In genomic region chr11:59511558-59511957, GRCm38 (mm10) we compare ENCODE assay signal across 26 mouse cellular contexts. TPM values are rescaled to one million over a fixed set of nuclear protein-coding genes. Genes with fewer than 3 reads are reported as not detected.
A peak's percentile ranks its signal among the peaks of the same experiment; 100 is the strongest.
DNase-seq lines count a peak whose midpoint lies in the region; ATAC-seq and TF ChIP-seq lines count a peak whose summit lies in the region.
"Had no signal": no experiment of that assay in that cellular context is flagged by ENCODE, and none has a peak within 500 bp of the region (broad histone marks: within the 10 kb centered on the region; RNA-seq: fewer than 3 reads in every experiment).

No protein-coding gene starts in this region.

- no peak for TF ChIP-seq POLR2A in ES-Bruce4 (IDR thresholded peaks at IDR 0.05; ENCODE audit: insufficient read depth, low read length)

- in situ Hi-C loops in ES-E14 (cut with MboI; ENCODE audit: low sequenced_read_pairs in 2 of 2, unreplicated experiment in 2 of 2): no loop called here

- no peak overlapping the region for H3K4me2 ChIP-seq in kidney, embryonic 15.5 days
- H3K4me2 ChIP-seq: embryonic facial prominence, embryonic 13.5 days; embryonic facial prominence, embryonic 15.5 days; forebrain, embryonic 12.5 days had no signal

- H3K4me3 ChIP-seq in ES-Bruce4 (ENCODE audit: low read depth, low read length) (no peak overlapping the region), ES-E14 (ENCODE audit: insufficient read depth in 1 of 2, low read depth in 1 of 2, low read length in 2 of 2, poor library complexity in 1 of 2, severe bottlenecking in 1 of 2) (no peak overlapping the region)
- no peak overlapping the region for H3K4me3 ChIP-seq in kidney, embryonic 15.5 days (replicated peaks)
- H3K4me3 ChIP-seq: embryonic facial prominence, embryonic 13.5 days; embryonic facial prominence, embryonic 15.5 days; erythroblast, embryonic 14.5 days; forebrain, embryonic 10.5 days; forebrain, embryonic 12.5 days had no signal

- ATAC-seq in kidney, embryonic 15.5 days (replicated peaks; ENCODE audit: low FRiP score): no peak
- ATAC-seq: CD4-positive, CD25-positive, alpha-beta regulatory T cell, adult 4 months; forebrain, embryonic 14.5 days; forebrain, embryonic 16.5 days had no signal

- TF ChIP-seq EP300 in ES-Bruce4 (IDR thresholded peaks at IDR 0.05; ENCODE audit: insufficient read depth, low read depth, low read length): peak; percentile 65; the same call in 1 of the 2 replicates

- H3K9ac ChIP-seq in ES-Bruce4 (ENCODE audit: low read depth, poor library complexity, severe bottlenecking): no peak overlapping the region
- no peak overlapping the region for H3K9ac ChIP-seq in ES-E14 (ENCODE audit: insufficient read depth, low read depth, low read length, poor library complexity, severe bottlenecking)
- no peak overlapping the region for H3K9ac ChIP-seq in kidney, embryonic 15.5 days
- H3K9ac ChIP-seq: embryonic facial prominence, embryonic 13.5 days; embryonic facial prominence, embryonic 15.5 days; forebrain, embryonic 12.5 days had no signal

- DNase-seq in ES-E14 (ENCODE audit: low read depth, low spot score): no peak
- DNase-seq in ZHBTc4 (ENCODE audit: low read depth, low spot score): peak; percentile 85
- no peak for DNase-seq in lung, adult 18-20 months
- DNase-seq: adrenal gland, adult 2 months; adrenal gland, postnatal 10 days; adrenal gland, postnatal 25 days; B cell, adult 2 months; cerebellum, adult 11 months; cerebellum, adult 18-20 months; cerebellum, adult 8-10 months; cerebellum, adult 9-11 months; cerebellum, postnatal 14 days; cerebellum, postnatal 36 days; embryo, embryonic 11 days had no signal

- 25% methylated on average over 1 of the region's 1 CpGs for WGBS in kidney, embryonic 15.5 days

- peak overlapping the region; percentile 90 for H3K27ac ChIP-seq in ES-Bruce4 (ENCODE audit: insufficient read depth, low read length)
- peak overlapping the region; percentile 71; the same call in 1 of the 2 replicates for H3K27ac ChIP-seq in ES-E14 (ENCODE audit: insufficient read depth, low read depth, low read length, poor library complexity, severe bottlenecking)
- no peak overlapping the region for H3K27ac ChIP-seq in kidney, embryonic 15.5 days
- H3K27ac ChIP-seq: embryonic facial prominence, embryonic 13.5 days; embryonic facial prominence, embryonic 15.5 days; forebrain, embryonic 10.5 days; forebrain, embryonic 12.5 days had no signal

- H3K9me3 ChIP-seq in ES-Bruce4 (replicated peaks; ENCODE audit: control insufficient read depth, insufficient read depth, low read length, poor library complexity, severe bottlenecking) (no peaks in the 10 kb centered on the region), ES-E14 (ENCODE audit: control insufficient read depth, insufficient read depth, low read depth, low read length) (no peaks in the 10 kb centered on the region)
- no peaks in the 10 kb centered on the region for H3K9me3 ChIP-seq in kidney, embryonic 15.5 days (replicated peaks)
- H3K9me3 ChIP-seq: embryonic facial prominence, embryonic 13.5 days; embryonic facial prominence, embryonic 15.5 days; forebrain, embryonic 10.5 days; forebrain, embryonic 12.5 days had no signal

- H3K4me1 ChIP-seq in ES-Bruce4 (ENCODE audit: control insufficient read depth, insufficient read depth, low read length) (peaks cover 8% of the 10 kb centered on the region), ES-E14 (ENCODE audit: control insufficient read depth in 2 of 2, insufficient read depth in 2 of 2, low read length in 2 of 2, poor library complexity in 1 of 2) (peaks cover 2 to 38% of the 10 kb centered on the region in 2 experiments; a peak in 3 of 4 replicates)
- H3K4me1 ChIP-seq in kidney, embryonic 15.5 days: peaks cover 21% of the 10 kb centered on the region

- H3K36me3 ChIP-seq in ES-Bruce4 (ENCODE audit: control insufficient read depth, insufficient read depth, low read length, poor library complexity, severe bottlenecking): no peaks in the 10 kb centered on the region
- peaks cover 7% of the 10 kb centered on the region; the same call in 1 of the 2 replicates for H3K36me3 ChIP-seq in ES-E14 (ENCODE audit: control insufficient read depth, insufficient read depth, low read length, poor library complexity, severe bottlenecking)
- peaks cover 23% of the 10 kb centered on the region for H3K36me3 ChIP-seq in kidney, embryonic 15.5 days

- TF ChIP-seq CTCF in ES-Bruce4 (IDR thresholded peaks at IDR 0.05; ENCODE audit: low read depth, low read length): no peak

- no peaks in the 10 kb centered on the region for H3K27me3 ChIP-seq in ES-Bruce4 (ENCODE audit: control insufficient read depth, insufficient read depth, low read length, poor library complexity, severe bottlenecking)
- H3K27me3 ChIP-seq in kidney, embryonic 15.5 days: no peaks in the 10 kb centered on the region
- H3K27me3 ChIP-seq: CH12.LX; embryonic facial prominence, embryonic 13.5 days; embryonic facial prominence, embryonic 15.5 days; forebrain, embryonic 12.5 days had no signal

TF ChIP-seq in ES-E14, 5 proteins besides CTCF, POLR2A, EP300 and RAD21:
- TF ChIP-seq CHD2 (IDR thresholded peaks at IDR 0.05; ENCODE audit: low read depth, low read length) (no peak), ZNF384 (IDR thresholded peaks at IDR 0.05; ENCODE audit: low read depth, low read length) (no peak), HCFC1 (IDR thresholded peaks at IDR 0.05; ENCODE audit: borderline replicate concordance, insufficient read depth, low read length) (no peak), MAFK (IDR thresholded peaks at IDR 0.05; ENCODE audit: insufficient read depth, low read depth, low read length) (no peak)

RNA-seq across cellular contexts. Expression of gene Zkscan17, which starts 15.0 kb away (rescaled TPM):
- polyA plus RNA-seq in ES-Bruce4 (2011; ENCODE audit: insufficient read depth, insufficient read length, low read depth, missing spikeins): 52.5 and 56.8 TPM in 2 replicates
- 22.5 and 22.6 TPM in 2 replicates for total RNA-seq in ES-E14 (2012; rRNA removed)
- polyA plus RNA-seq in kidney, embryonic 15.5 days (2015; fragmentation: Nextera tagmentation; extraction: Ambion mirVana): 26.5 and 29.2 TPM in 2 replicates

RNA-seq across cellular contexts. Expression of gene Nlrp3, which starts 29.8 kb away (rescaled TPM):
- 0.17 TPM in 1 of 2 replicates, not detected in the other for polyA plus RNA-seq in ES-Bruce4 (2011; ENCODE audit: insufficient read depth, insufficient read length, low read depth, missing spikeins)
- total RNA-seq in ES-E14 (2012; rRNA removed): 0.09 and 0.21 TPM in 2 replicates
- 0.08 and 0.32 TPM in 2 replicates for polyA plus RNA-seq in kidney, embryonic 15.5 days (2015; fragmentation: Nextera tagmentation; extraction: Ambion mirVana)
- total RNA-seq: MEL had no signal
- polyA plus RNA-seq: CD4-positive, CD25-positive, alpha-beta regulatory T cell, adult 4 months; forebrain, embryonic 12.5 days had no signal

RNA-seq across cellular contexts. Expression of gene Zfp867, which starts 39.3 kb away (rescaled TPM):
- polyA plus RNA-seq in ES-Bruce4 (2011; ENCODE audit: insufficient read depth, insufficient read length, low read depth, missing spikeins): 7.5 and 9.4 TPM in 2 replicates
- total RNA-seq in ES-E14 (2012; rRNA removed): 4.8 and 5.9 TPM in 2 replicates
- 7.1 and 8.2 TPM in 2 replicates for polyA plus RNA-seq in kidney, embryonic 15.5 days (2015; fragmentation: Nextera tagmentation; extraction: Ambion mirVana)
- polyA plus RNA-seq: erythroblast, embryonic 14.5 days had no signal
